Mouse (Mus musculus) forebrain, embryonic 15.5 days (tissue): ENCODE measurements around the gene Tent2. TPM values are rescaled to one million over a fixed set of nuclear protein-coding genes. Genes with fewer than 3 reads are reported as not detected.

Source experiments
- ATAC-seq: fragments of 200-750 bp; cut with Nextera tagmentation; replicated peaks from 2 replicates; pipeline ENCODE4 v1.8.0; 2017; ENCODE audit warnings: mild to moderate bottlenecking, moderate TSS enrichment, moderate library complexity
- H3K27ac ChIP-seq: fragments of 300-500 bp; sonication (generic); replicated peaks from 2 replicates; pipeline ENCODE4 v1.5.1; 2015; ENCODE audit warnings: mild to moderate bottlenecking, inconsistent platforms
- H3K27me3 ChIP-seq: fragments of 300-500 bp; sonication (generic); 2 replicates; pipeline ENCODE4 v1.6.1; 2015; ENCODE audit warnings: inconsistent platforms
- H3K36me3 ChIP-seq: fragments of 300-500 bp; sonication (generic); 2 replicates; pipeline ENCODE4 v1.6.1; 2015; ENCODE audit warnings: mild to moderate bottlenecking, inconsistent platforms
- H3K4me1 ChIP-seq: fragments of 300-500 bp; sonication (generic); 2 replicates; pipeline ENCODE4 v1.6.1; 2015; ENCODE audit warnings: inconsistent platforms
- H3K4me2 ChIP-seq: fragments of 300-500 bp; sonication (generic); replicated peaks from 2 replicates; pipeline ENCODE4 v1.6.1; 2015; ENCODE audit warnings: mild to moderate bottlenecking, inconsistent platforms
- H3K4me3 ChIP-seq: fragments of 300-500 bp; sonication (generic); 2 replicates; pipeline ENCODE4 v1.5.1; 2015; ENCODE audit warnings: mild to moderate bottlenecking, inconsistent platforms
- H3K9ac ChIP-seq: fragments of 300-500 bp; sonication (generic); replicated peaks from 2 replicates; pipeline ENCODE4 v1.6.1; 2015; ENCODE audit warnings: mild to moderate bottlenecking, inconsistent platforms
- H3K9me3 ChIP-seq: fragments of 300-500 bp; sonication (generic); 2 replicates; pipeline ENCODE4 v1.6.1; 2016; ENCODE audit warnings: inconsistent platforms
- WGBS: fragments of 180-500 bp; shearing (Covaris S2); methylation state at CpG from one replicate; pipeline ENCODE4 v1.1.7; 2015; ENCODE audit warnings: mixed read lengths; 5-methylcytosine and 5-hydroxymethylcytosine counted together
- polyA plus RNA-seq: library from polyadenylated mRNA; unstranded; fragments of >200 nt; fragmentation: Nextera tagmentation; extraction: Ambion mirVana; gene quantifications from 2 replicates; pipeline ENCODE4 v1.2.1, GENCODE M21; 2015

Tent2 gene
- polyA plus RNA-seq, 1 experiment from 2014 or later, result 45.9 TPM

DNA sequence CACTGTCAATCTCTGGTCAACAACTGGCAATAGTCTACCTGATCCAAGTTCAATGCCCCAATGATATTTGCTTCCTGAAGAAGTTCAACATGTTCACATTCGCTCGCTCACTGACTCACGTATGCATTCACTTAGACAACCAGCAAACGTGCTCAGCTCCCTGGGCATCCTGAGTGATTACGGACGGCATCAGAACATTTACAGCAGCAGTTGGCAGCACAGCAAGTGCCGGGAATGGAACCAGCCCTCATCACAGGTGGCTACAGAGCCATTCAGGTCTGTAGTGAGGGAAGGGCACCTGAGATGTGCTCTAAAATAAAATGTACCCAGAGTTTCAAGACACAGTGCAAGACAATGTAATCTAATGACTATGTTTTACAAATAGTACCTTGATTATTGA lies 55.1 kb downstream of the Tent2 start:
- no peak overlapping the region for H3K4me2 ChIP-seq
- H3K9me3 ChIP-seq, result no peaks in the 10 kb centered on the region
- no peaks in the 10 kb centered on the region for H3K36me3 ChIP-seq
- no peaks in the 10 kb centered on the region for H3K27me3 ChIP-seq
- ATAC-seq, result no peak
- WGBS, result 92% methylated on average over 7 of the region's 7 CpGs
- H3K4me1 ChIP-seq, result no peaks in the 10 kb centered on the region
- no peak overlapping the region for H3K27ac ChIP-seq
- H3K4me3 ChIP-seq, result no peak overlapping the region
- no peak overlapping the region for H3K9ac ChIP-seq

DNA sequence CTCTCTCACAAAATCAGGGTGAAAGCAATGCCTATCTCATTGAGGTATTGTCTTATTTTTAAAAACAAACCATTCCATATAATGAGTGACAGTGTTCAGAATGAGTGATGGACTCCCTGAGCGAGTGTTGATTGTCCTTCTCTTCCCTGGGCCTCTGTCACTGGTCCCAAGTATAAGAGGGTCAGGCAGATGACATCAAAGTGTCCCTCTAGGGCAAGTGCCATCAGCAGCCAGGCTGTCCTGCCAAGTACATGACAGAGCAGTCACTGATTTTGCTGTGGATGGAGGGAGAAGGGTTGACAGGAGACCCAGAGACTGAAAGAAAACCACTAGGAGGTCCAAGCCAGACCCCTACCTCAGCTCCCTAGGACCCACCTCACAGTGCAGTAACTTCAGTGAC lies 55.9 kb downstream of the Tent2 start:
- 88% methylated on average over 1 of the region's 1 CpGs for WGBS
- H3K27me3 ChIP-seq, result no peaks in the 10 kb centered on the region

DNA sequence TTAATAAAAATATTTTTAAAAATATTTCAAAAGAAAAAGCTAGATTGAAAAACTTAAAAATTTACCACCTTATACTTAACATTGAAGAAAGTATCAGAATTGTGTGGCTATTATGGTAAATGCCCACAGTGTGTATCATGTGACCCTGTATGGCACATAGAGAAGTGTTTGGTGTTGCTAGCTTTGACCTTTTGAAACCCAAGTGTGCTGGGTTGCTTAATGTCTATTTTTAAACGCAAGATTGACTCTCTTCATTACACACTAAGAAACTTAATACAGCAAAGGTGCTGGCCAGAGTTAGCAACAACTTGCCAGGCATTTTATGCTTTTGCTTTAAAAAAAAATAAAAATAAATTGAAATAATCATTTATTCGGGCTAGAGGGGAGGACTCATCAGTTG lies 56.7 kb downstream of the Tent2 start:
- Histone ChIP-seq H3K9ac (no peak overlapping the region), H3K9me3 (no peaks in the 10 kb centered on the region), H3K4me1 (no peaks in the 10 kb centered on the region), H3K36me3 (no peaks in the 10 kb centered on the region), H3K4me2 (no peak overlapping the region), H3K27me3 (no peaks in the 10 kb centered on the region), H3K27ac (no peak overlapping the region), H3K4me3 (no peak overlapping the region)
- no peak for ATAC-seq
- WGBS, result 88% methylated on average over 2 of the region's 2 CpGs

More for the DNA sequence above, 55.9 kb downstream of the Tent2 start:
- H3K9ac ChIP-seq, result no peak overlapping the region
- no peak for ATAC-seq
- H3K4me3 ChIP-seq, result no peak overlapping the region
- H3K36me3 ChIP-seq, result no peaks in the 10 kb centered on the region
- no peak overlapping the region for H3K27ac ChIP-seq
- no peaks in the 10 kb centered on the region for H3K9me3 ChIP-seq
- no peak overlapping the region for H3K4me2 ChIP-seq
- no peaks in the 10 kb centered on the region for H3K4me1 ChIP-seq

DNA sequence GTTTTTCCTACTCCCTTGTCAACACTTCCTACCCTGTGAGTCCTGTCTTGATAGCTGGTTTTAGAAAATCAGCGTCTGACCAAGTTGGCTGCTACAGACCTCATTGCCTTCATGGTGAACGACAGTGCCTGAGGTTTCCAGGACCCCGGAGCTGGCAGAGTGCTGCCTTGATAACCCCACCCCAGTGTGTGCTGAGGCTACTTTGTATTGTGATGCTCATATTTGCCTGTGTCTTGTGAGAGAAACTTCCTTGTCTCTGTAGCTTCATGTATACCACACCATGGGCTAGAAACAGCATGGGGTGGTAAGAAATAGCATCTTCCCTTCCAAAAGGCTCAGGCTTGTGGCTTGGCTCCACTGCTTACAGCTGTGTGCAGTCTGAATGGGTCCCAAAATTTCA lies 61.5 kb downstream of the Tent2 start:
- no peaks in the 10 kb centered on the region for H3K36me3 ChIP-seq
- H3K9me3 ChIP-seq, result no peaks in the 10 kb centered on the region
- H3K27me3 ChIP-seq, result no peaks in the 10 kb centered on the region
- H3K27ac ChIP-seq, result no peak overlapping the region
- H3K9ac ChIP-seq, result no peak overlapping the region
- 86% methylated on average over 3 of the region's 3 CpGs for WGBS
- ATAC-seq, result no peak
- no peaks in the 10 kb centered on the region for H3K4me1 ChIP-seq
- H3K4me3 ChIP-seq, result no peak overlapping the region
- H3K4me2 ChIP-seq, result no peak overlapping the region

DNA sequence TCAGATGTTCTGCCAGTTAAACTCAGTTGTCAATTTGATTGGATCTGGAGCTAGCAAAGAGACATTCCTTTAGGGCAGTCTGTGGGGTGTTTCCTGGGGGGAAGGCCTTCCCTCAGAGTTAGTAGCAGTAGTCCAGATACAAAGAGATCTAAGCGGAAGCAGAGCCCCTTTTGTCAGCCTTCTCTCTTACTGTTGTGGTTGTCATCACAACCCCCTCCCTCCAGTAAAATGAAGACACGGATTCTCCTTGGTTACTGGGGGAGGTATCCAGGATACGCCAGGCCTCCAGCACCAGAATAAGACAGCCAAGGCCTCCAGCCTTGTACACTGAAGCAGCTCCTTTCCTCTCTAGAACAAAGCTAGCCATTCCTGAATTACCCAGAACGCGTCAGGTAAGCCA lies 63.2 kb downstream of the Tent2 start:
- no peaks in the 10 kb centered on the region for H3K27me3 ChIP-seq
- no peaks in the 10 kb centered on the region for H3K4me1 ChIP-seq
- 63% methylated on average over 5 of the region's 5 CpGs for WGBS
- H3K36me3 ChIP-seq, result no peaks in the 10 kb centered on the region
- no peak overlapping the region for H3K4me3 ChIP-seq
- no peaks in the 10 kb centered on the region for H3K9me3 ChIP-seq
- H3K27ac ChIP-seq, result no peak overlapping the region
- H3K4me2 ChIP-seq, result no peak overlapping the region
- no peak for ATAC-seq
- no peak overlapping the region for H3K9ac ChIP-seq

DNA sequence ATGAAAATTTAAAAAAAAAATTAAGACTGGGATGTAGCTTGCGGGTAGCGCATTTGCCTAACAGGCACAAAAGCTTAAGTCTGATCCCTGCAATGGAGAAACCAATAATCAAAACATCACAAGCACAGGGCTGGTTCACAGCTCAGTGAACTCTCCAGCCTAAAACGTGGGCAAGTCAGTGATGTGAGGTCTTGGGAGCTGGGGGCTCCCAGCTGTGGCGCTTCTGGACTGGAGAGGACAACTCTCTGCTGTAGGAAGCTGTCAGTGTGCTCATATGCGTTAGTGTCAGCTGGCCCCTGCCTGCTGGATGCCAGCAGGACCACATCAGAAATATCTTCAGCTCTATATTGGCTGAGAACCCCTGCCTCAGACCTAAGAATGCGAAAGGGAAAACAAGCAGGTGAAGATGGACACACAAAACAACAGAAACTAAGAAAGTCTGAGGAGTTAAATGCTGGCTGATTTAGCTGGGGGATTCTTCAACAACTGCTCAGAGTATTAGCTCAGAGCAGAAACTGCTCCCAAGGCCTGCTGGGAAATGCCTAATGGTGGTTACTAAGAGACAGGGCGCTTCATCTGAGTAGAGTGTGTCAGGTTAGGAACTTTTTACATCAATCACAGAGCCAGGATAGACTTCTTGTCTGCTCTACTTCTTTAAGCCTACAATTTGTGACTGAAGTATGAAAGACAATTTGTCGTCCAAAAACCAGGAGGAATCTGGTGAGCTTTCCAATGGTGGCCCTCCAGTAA lies 63.9 kb downstream of the Tent2 start:
- no peak overlapping the region for H3K4me2 ChIP-seq
- WGBS, result 74% methylated on average over 8 of the region's 8 CpGs
- H3K4me3 ChIP-seq, result no peak overlapping the region
- H3K27ac ChIP-seq, result no peak overlapping the region
- no peaks in the 10 kb centered on the region for H3K4me1 ChIP-seq
- H3K9me3 ChIP-seq, result no peaks in the 10 kb centered on the region
- no peak overlapping the region for H3K9ac ChIP-seq
- no peaks in the 10 kb centered on the region for H3K36me3 ChIP-seq
- no peak for ATAC-seq
- H3K27me3 ChIP-seq, result no peaks in the 10 kb centered on the region

DNA sequence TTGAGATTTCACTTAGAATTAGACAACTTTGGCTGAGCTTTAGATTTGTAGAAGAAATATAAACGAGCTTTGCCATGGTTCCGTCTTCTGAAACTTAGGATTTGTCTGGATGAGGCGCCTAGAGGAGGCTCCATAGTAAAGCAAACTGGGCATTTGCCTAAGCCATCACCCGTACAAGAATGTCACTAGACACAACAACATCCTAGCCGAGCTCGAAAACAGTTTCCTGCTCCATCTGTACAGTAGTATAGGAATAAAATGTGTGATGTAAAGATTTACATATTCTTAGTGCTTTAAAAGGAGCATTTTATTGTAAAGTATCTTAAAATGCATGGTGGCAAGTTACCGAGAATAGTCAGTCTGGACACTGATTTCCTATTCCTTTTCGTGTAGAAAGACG lies 69.9 kb downstream of the Tent2 start:
- no peak for ATAC-seq
- Histone ChIP-seq H3K27ac (no peak overlapping the region), H3K36me3 (no peaks in the 10 kb centered on the region), H3K4me1 (no peaks in the 10 kb centered on the region), H3K27me3 (no peaks in the 10 kb centered on the region), H3K4me2 (no peak overlapping the region), H3K4me3 (no peak overlapping the region), H3K9ac (no peak overlapping the region), H3K9me3 (no peaks in the 10 kb centered on the region)
- 92% methylated on average over 9 of the region's 9 CpGs for WGBS

DNA sequence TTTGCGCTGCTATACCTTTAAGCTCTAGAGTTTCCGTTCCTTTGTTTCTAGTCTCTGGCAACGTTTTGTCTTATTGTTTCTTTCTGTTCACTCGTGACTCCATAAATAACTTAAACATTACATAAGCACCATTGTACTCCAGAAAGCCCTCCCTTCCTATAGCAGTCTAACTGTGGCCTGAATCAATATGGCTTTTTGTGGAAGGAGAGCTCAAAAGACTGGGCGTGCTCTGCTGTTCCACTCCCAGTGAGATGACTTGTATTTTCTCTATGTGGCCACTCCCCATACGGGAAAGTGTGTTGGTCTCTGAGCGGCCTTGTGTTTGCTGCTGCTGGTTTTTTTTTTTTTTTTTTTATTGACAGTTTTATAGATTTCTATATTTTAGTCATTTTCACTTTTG lies 74.9 kb downstream of the Tent2 start:
- Histone ChIP-seq H3K4me1 (no peaks in the 10 kb centered on the region), H3K4me3 (no peak overlapping the region), H3K36me3 (no peaks in the 10 kb centered on the region), H3K27ac (no peak overlapping the region), H3K4me2 (no peak overlapping the region), H3K9me3 (no peaks in the 10 kb centered on the region), H3K27me3 (no peaks in the 10 kb centered on the region), H3K9ac (no peak overlapping the region)
- 68% methylated on average over 7 of the region's 7 CpGs for WGBS
- no peak for ATAC-seq

DNA sequence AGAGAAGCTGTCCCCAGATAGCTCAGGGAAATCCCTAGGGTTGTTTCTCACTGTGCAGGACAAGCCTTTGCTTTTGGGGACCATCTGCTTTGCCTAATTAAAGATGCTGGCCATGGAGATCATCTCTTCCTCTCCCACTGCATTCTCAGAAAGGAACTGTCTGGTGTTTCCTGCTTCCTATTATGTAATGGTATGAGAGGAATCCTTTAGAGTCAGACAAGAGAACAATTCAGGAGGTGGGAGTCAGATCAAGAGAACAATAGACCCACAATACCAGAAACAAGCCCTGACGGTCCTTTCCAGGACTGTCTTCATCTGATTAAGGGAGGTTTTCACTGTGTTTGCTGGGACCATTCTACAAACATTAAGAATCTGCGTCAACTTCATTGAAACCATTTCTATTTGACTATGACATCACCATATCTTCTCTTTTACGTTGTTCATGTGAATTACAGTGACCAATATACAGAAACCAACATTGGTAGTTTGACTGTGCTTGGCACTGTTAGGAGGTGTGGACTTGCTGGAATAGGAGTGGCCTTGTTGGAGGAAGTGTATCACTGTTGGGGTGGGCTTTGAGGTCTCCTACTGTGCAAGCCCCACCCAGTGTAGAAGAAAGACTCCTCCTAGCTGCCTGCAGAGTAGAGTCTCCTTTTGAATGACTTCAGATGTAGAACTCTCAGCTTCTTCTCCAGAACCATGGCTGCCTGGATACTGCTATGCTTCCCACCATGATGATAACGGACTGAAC lies 89.7 kb downstream of the Tent2 start:
- no peak overlapping the region for H3K27ac ChIP-seq
- H3K27me3 ChIP-seq, result no peaks in the 10 kb centered on the region
- no peaks in the 10 kb centered on the region for H3K9me3 ChIP-seq
- no peak overlapping the region for H3K4me2 ChIP-seq
- 67% methylated on average over 4 of the region's 4 CpGs for WGBS
- no peak overlapping the region for H3K9ac ChIP-seq
- no peak overlapping the region for H3K4me3 ChIP-seq
- no peaks in the 10 kb centered on the region for H3K36me3 ChIP-seq
- ATAC-seq, result no peak
- no peaks in the 10 kb centered on the region for H3K4me1 ChIP-seq

DNA sequence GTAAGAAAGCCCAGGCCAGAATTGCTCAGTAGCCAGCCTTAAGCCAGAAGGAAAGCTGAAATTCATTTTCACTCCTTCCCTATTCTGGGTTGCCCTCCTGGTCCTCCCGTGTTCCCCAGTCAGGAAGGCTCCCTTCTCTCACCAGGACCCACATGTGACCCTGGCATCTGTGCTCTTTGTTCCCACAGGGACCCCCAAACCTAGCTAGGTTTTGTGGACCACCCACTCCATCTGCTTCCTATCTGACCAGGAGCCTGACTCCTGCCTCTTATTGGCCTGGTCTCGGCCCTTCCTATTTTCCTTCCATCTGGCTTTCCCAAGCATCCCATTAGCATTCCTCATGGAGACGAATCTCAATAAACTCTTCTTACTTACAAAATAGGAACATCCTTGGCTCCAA lies 93.6 kb downstream of the Tent2 start:
- Histone ChIP-seq H3K27ac (no peak overlapping the region), H3K4me2 (no peak overlapping the region), H3K36me3 (no peaks in the 10 kb centered on the region), H3K4me3 (no peak overlapping the region), H3K9me3 (no peaks in the 10 kb centered on the region), H3K27me3 (no peaks in the 10 kb centered on the region), H3K9ac (no peak overlapping the region), H3K4me1 (no peaks in the 10 kb centered on the region)
- WGBS, result 87% methylated on average over 3 of the region's 3 CpGs
- ATAC-seq, result no peak

DNA sequence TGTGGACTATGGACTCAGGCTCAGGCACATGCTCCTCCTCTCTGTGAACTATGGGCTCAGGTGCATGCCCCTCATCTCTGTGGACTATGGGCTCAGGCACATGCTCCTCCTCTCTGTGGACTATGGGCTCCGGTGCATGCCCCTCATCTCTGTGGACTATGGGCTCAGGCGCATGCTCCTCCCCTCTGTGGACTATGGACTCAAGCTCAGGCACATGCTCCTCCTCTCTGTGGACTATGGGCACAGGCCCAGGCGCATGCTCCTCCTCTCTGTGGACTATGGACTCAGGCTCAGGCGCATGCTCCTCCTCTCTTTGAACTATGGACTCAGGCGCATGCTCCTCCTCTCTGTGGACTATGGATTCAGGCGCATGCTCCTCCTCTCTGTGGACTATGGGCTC lies 95.5 kb downstream of the Tent2 start:
- no peaks in the 10 kb centered on the region for H3K9me3 ChIP-seq
- H3K27me3 ChIP-seq, result no peaks in the 10 kb centered on the region
- no peaks in the 10 kb centered on the region for H3K4me1 ChIP-seq
- no peak for ATAC-seq
- no peak overlapping the region for H3K4me2 ChIP-seq
- H3K9ac ChIP-seq, result no peak overlapping the region
- H3K4me3 ChIP-seq, result no peak overlapping the region
- no peak overlapping the region for H3K27ac ChIP-seq
- WGBS, result 92% methylated on average over 6 of the region's 6 CpGs
- H3K36me3 ChIP-seq, result no peaks in the 10 kb centered on the region
